Mouse (Mus musculus) heart, embryonic 10.5 days (tissue): ENCODE measurements at regions not wholly inside any gene's neighbourhood (a gene's known extent, or its start where the extent isn't known, plus 50 kb on each side); places are given as distances from the start of the nearest gene placed in this dataset.
"Not testable (repeated sequence)": the region's sequence is repeated elsewhere in the genome, so short reads cannot be mapped to it uniquely, and the experiment has no call there.

Source experiments
- DNase-seq: peaks from one replicate; pipeline ENCODE4 v3.0.0-alpha.2; 2017; ENCODE audit warnings: low spot score
- H3K27ac ChIP-seq: fragments of 300-500 bp; sonication (generic); 2 replicates; pipeline ENCODE4 v1.5.1; 2016; ENCODE audit warnings: mild to moderate bottlenecking
- H3K27me3 ChIP-seq: fragments of 300-500 bp; sonication (generic); 2 replicates; pipeline ENCODE4 v1.6.1; 2016; ENCODE audit warnings: mild to moderate bottlenecking; ENCODE audit not compliant: poor library complexity, insufficient read depth, severe bottlenecking
- H3K36me3 ChIP-seq: fragments of 300-500 bp; sonication (generic); 2 replicates; pipeline ENCODE4 v1.6.1; 2016; ENCODE audit warnings: mild to moderate bottlenecking, moderate library complexity
- H3K4me1 ChIP-seq: fragments of 300-500 bp; sonication (generic); 2 replicates; pipeline ENCODE4 v1.6.1; 2016; ENCODE audit warnings: mild to moderate bottlenecking
- H3K4me3 ChIP-seq: fragments of 300-500 bp; sonication (generic); 2 replicates; pipeline ENCODE4 v1.5.1; 2016; ENCODE audit warnings: mild to moderate bottlenecking, moderate library complexity
- H3K9me3 ChIP-seq: fragments of 300-500 bp; sonication (generic); 2 replicates; pipeline ENCODE4 v1.6.1; 2016; ENCODE audit warnings: mild to moderate bottlenecking, moderate library complexity
- WGBS: fragments of 180-500 bp; shearing (Covaris S2); methylation state at CpG from one replicate; pipeline ENCODE4 v1.1.7; 2016; 5-methylcytosine and 5-hydroxymethylcytosine counted together

DNA sequence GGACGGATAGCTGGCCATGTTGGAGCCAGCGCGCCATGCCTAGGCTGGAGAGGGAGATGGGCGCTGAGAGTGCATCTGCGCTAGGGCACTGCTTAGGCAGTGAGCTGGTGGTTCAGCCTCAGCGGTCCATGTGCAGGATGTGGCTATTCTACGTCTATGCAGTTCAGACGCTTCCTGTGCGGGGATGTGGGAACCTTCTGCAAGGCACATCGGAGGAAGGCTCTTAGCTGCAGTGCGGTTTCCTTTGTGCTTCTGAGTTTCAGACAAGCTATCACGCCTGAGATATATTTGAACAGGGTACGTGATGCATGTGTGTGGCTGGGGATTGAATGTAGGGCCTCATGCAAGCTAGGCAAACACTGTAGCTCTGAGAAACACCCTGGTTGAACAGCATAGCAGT is 54.4 kb upstream of the Lrpprc start:
- no peaks in the 10 kb centered on the region for H3K4me1 ChIP-seq
- H3K27me3 ChIP-seq: 0 out of 2 replicates have a peak, but pooled peaks cover 4% of the 10 kb centered on the region
- no peaks in the 10 kb centered on the region for H3K36me3 ChIP-seq
- no peak overlapping the region for H3K4me3 ChIP-seq
- peak; percentile 74 for DNase-seq
- H3K27ac ChIP-seq: no peak overlapping the region
- 87% methylated on average over 13 of the region's 13 CpGs for WGBS
- H3K9me3 ChIP-seq: no peaks in the 10 kb centered on the region

DNA sequence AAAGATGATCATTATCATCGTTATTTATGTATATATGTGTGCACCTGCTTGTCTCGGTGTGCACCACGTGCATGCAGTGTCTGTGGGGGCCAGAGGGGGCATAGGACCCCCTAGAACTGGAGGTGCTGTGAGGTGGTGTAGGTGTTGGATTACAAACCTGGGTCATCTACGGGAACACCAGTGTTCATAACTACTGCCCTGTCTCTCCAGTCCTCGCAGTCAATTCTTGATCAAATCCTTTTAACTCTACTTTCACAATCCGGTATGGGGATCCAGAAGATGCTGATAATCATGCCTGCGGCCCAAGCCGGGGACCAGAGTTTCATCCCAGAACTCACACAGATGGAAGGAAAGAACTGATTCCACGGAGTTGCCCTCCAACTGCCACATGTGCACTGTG is 55.6 kb upstream of the Lrpprc start:
- H3K36me3 ChIP-seq: no peaks in the 10 kb centered on the region
- H3K27ac ChIP-seq: no peak overlapping the region
- DNase-seq: peak; percentile 52
- H3K27me3 ChIP-seq: 0 out of 2 replicates have a peak, but pooled peaks cover 4% of the 10 kb centered on the region
- 83% methylated on average over 9 of the region's 9 CpGs for WGBS
- H3K4me3 ChIP-seq: no peak overlapping the region
- no peaks in the 10 kb centered on the region for H3K9me3 ChIP-seq
- no peaks in the 10 kb centered on the region for H3K4me1 ChIP-seq

DNA sequence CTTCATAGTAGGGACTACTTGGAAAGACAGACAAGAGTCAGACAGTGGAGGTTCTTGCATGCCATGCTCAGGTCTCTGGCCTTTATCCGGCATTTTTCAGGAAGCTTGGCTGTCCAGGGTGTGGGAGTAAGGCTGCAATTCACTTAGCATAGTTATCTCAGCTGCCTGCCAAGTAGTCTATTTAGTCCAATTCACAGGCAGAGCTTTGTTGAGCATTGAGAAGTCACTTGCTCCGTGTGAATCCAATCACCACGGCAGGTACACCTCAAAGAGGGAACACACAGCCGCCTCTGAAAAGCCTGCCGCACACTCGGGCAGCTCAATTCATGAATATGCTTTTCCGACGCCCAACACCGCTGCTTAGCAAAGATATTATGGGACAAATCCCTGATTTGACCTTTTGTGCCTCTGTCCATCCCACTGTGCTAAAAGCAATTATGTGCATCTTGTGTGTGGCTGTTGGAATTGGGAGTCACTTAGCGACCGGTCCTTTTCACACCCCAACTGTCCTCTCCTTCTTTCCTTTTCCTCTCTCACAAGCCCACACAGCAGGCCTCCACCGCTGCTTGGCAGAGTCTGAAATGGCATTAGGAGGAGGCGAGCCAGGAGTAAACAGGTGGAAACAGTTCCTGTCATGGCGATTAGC is 57.9 kb upstream of the Lrpprc start:
- Histone ChIP-seq H3K4me3 (no peak overlapping the region), H3K36me3 (no peaks in the 10 kb centered on the region), H3K4me1 (no peaks in the 10 kb centered on the region), H3K27me3 (0 out of 2 replicates have a peak, but pooled peaks cover 4% of the 10 kb centered on the region), H3K9me3 (no peaks in the 10 kb centered on the region), H3K27ac (no peak overlapping the region)
- DNase-seq: peak; percentile 46
- WGBS: 51% methylated on average over 14 of the region's 14 CpGs

DNA sequence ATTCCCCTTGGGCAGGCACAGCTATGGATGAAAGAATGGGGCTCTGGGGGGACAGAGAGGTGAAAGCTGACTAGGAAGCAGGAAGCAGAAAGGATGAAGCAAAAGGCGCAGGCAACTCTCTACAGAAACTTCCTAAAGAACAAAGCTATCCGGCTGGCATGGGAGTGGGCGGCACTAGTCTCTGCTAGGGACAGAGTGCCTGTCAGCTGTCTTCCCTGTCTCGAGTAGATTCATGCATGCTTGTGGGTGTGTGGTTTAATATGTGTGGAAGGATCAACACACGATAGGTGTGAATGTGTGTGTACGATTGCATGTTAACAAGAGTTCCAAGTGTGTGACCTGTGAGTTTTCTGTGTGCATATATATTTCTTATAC is 58.4 kb upstream of the Lrpprc start:
- Histone ChIP-seq H3K9me3 (no peaks in the 10 kb centered on the region), H3K36me3 (no peaks in the 10 kb centered on the region), H3K4me1 (no peaks in the 10 kb centered on the region), H3K27ac (no peak overlapping the region), H3K27me3 (0 out of 2 replicates have a peak, but pooled peaks cover 4% of the 10 kb centered on the region), H3K4me3 (no peak overlapping the region)
- DNase-seq: no peak
- WGBS: 63% methylated on average over 6 of the region's 6 CpGs

DNA sequence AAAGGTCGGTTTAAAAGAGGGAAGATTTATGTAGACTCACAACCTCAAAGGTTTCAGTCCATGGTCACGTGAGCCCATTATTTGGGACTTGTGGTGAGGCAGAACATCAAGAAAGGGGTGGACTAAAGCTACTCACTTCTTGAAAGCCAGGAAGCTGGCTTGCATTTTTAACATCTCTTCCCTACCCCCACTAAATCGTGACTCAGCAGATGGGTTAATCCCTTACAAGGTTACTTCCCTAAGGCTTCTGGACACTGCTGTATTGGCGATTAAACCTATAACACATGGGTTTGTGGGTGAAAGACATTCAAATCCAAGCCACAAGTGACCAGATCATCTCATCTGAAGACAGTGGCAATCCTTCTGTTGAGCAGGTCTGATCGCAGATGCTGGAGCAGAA is 59.9 kb upstream of the Lrpprc start:
- Histone ChIP-seq H3K36me3 (no peaks in the 10 kb centered on the region), H3K9me3 (no peaks in the 10 kb centered on the region), H3K4me1 (no peaks in the 10 kb centered on the region), H3K27me3 (0 out of 2 replicates have a peak, but pooled peaks cover 4% of the 10 kb centered on the region), H3K27ac (no peak overlapping the region), H3K4me3 (no peak overlapping the region)
- no peak for DNase-seq
- WGBS: 74% methylated on average over 5 of the region's 5 CpGs

DNA sequence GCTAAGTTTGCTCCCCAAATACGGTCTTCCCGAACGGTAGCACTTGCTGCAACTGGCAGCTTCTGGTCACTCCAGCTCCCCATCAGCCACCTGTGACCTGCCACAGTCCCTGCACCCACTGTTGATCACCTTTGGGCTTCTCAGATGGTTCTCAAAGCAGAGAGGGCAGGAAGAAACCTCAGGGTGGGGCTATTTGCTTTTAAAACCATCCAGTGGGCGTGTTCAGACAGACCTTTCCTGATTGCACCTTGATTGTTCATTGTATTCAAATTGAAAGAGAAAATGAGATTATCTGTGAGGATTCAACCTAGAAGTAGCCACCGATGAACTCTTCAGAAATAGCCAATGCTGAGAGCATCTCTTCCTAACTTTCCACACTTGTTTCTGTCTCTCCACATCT is 60.3 kb upstream of the Lrpprc start:
- Histone ChIP-seq H3K4me1 (no peaks in the 10 kb centered on the region), H3K36me3 (no peaks in the 10 kb centered on the region), H3K27ac (no peak overlapping the region), H3K4me3 (no peak overlapping the region), H3K27me3 (0 out of 2 replicates have a peak, but pooled peaks cover 4% of the 10 kb centered on the region), H3K9me3 (no peaks in the 10 kb centered on the region)
- DNase-seq: peak; percentile 66
- WGBS: 82% methylated on average over 5 of the region's 5 CpGs

DNA sequence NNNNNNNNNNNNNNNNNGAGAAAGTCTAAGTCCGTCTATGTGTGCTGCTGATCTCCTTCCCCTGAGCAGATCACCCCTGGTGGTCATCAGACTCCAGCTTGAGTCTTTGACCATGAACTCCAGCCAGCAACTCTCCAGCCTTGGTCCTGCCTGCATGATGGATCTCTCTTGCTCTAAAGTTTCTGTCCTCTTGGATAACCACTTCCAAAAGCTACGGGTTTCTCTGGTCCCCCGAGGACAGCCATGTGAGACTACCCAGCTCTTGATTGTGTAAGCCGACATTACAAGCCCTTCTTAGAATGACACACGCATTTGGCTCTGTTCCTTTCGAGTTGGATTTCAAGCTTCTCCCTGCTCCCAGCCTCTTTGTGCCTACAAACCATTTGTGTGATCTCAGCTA is 66.4 kb upstream of the Lrpprc start:
- Histone ChIP-seq H3K4me3 (no peak overlapping the region), H3K27ac (no peak overlapping the region), H3K27me3 (peaks cover 4% of the 10 kb centered on the region; the same call in 1 of the 2 replicates), H3K36me3 (no peaks in the 10 kb centered on the region), H3K9me3 (no peaks in the 10 kb centered on the region), H3K4me1 (no peaks in the 10 kb centered on the region)
- DNase-seq: peak; percentile 27
- WGBS: 81% methylated on average over 6 of the region's 6 CpGs

DNA sequence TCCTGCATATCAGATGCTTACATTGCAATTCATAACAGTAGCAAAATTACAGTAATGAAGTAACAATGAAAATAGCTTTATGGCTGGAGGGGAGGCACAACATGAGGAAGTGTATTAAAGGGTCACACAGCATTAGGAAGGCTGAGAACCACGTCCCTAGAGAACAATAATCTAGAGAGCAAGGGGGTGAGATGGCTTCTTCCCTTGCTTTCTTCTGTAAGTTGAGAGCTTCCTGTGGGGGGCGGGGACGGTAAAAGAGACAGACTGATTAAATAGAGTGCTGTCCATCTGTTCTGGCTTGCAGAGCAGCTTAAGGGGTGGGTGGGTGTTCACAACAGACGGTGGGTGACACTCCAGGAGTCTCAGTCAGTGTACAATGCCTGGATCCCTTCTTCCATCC is 68.2 kb upstream of the Lrpprc start:
- peak; percentile 41 for DNase-seq
- no peaks in the 10 kb centered on the region for H3K4me1 ChIP-seq
- H3K27ac ChIP-seq: no peak overlapping the region
- H3K27me3 ChIP-seq: peaks cover 4% of the 10 kb centered on the region; the same call in 1 of the 2 replicates
- H3K9me3 ChIP-seq: no peaks in the 10 kb centered on the region
- WGBS: 23% methylated on average over 4 of the region's 4 CpGs
- H3K36me3 ChIP-seq: no peaks in the 10 kb centered on the region
- no peak overlapping the region for H3K4me3 ChIP-seq

DNA sequence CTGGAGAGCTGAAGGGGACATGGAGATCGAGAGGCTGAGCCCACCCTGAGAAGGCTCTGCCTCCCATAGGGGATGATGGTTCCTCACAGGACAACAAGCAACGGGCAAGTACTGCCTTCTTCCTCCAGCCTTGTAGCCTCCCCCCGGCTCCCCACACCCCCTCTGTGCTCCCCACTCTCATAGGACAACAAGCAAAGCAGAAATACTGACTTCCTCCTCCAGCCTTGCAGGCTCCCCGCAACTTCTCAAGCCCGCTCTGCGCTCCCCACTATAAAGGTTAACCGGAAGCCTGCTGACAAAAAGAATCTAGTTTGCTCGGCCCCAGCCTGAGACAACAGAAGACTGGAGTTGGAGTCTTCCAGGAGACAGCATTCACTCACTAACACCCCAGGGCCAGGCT is 69.3 kb upstream of the Lrpprc start:
- Histone ChIP-seq H3K4me3 (no peak overlapping the region), H3K4me1 (no peaks in the 10 kb centered on the region), H3K27me3 (peaks cover 4% of the 10 kb centered on the region; the same call in 1 of the 2 replicates), H3K9me3 (no peaks in the 10 kb centered on the region), H3K36me3 (no peaks in the 10 kb centered on the region), H3K27ac (no peak overlapping the region)
- WGBS: 74% methylated on average over 8 of the region's 8 CpGs
- DNase-seq: peak; percentile 66

DNA sequence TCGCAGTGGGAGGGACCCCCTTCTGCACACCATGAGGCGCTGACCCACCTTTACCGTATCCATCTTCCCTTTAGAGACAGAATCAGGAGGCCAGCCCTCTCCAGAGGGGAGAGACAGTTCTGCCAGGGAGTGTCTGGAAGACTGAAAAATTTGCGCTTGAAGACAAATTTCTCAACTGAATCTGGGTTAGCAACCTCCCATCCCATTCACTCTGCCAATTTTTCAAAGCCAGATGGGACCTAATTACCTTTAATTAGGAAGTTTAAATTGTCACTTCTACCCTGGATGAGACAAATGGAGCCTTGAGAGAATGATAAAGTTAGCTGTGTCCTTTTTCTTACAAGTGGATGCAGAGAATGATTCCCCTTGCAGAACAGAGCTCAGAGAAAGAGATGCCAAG is 70.2 kb upstream of the Lrpprc start:
- peaks cover 4% of the 10 kb centered on the region; the same call in 1 of the 2 replicates for H3K27me3 ChIP-seq
- no peaks in the 10 kb centered on the region for H3K4me1 ChIP-seq
- H3K27ac ChIP-seq: no peak overlapping the region
- H3K36me3 ChIP-seq: no peaks in the 10 kb centered on the region
- WGBS: 83% methylated on average over 4 of the region's 4 CpGs
- no peak overlapping the region for H3K4me3 ChIP-seq
- no peak for DNase-seq
- H3K9me3 ChIP-seq: no peaks in the 10 kb centered on the region

DNA sequence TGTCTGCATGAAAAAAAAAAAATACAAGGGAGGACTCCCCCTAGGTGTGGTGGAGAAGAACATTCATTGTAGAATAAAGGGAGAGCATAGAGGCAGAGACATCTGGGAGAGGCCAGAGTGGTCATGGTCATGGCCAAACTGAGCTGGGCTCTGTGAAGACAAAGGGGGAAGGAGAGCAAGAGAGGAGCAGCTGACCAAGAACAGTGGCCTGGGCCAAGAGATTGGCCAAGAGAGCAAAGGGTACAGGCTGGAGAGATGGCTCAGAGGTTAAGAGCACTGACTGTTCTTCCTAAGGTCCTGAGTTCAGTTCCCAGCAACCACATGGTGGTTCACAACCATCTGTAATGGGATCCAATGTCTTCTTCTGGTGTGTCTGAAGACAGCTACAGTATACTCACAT is 73.6 kb upstream of the Lrpprc start:
- H3K9me3 ChIP-seq, H3K27me3 ChIP-seq, H3K4me3 ChIP-seq, H3K4me1 ChIP-seq, H3K27ac ChIP-seq, H3K36me3 ChIP-seq: not testable (repeated sequence)
- DNase-seq: peak; percentile 53

DNA sequence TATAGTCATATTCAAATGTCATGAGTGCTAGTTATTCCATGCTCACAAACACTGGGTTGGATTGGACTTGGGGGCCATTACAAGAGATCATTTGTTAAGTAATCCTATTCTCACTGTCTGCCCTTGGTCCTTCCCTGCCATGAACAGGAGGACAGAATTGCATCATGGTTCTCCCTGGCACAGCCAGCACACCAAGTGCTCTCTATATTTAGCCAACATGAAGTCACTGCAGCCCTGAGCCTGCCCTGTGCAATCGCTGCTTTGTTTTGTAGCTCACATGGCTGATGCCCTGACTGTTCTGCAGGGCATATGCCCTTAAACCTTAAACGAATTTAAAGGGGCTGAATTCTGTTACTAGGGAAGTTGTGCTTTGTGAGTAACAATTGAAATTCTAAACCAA is 74.6 kb upstream of the Lrpprc start:
- no peak overlapping the region for H3K27ac ChIP-seq
- H3K4me1 ChIP-seq: no peaks in the 10 kb centered on the region
- 45% methylated on average over 2 of the region's 2 CpGs for WGBS

DNA sequence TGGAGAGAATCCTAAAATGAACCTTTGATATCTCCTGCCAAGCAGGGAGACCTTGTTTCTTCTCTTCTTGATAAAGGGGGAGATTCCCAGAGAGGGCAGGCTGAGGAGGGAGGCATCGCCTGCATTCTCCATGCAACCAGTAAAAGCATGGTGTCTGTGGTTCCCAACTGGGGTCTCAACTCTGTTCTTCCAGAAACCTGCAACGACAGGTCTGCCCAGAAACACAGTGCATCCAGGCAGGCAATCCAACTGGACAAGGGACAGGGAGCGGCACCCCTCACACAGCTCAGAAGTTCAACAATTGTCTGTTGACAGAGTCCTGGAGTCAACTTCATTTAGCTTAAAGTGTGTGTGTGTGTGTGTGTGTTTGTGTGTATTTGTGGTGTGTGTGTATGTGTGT is 75.0 kb upstream of the Lrpprc start:
- no peaks in the 10 kb centered on the region for H3K9me3 ChIP-seq
- no peak overlapping the region for H3K4me3 ChIP-seq
- 77% methylated on average over 3 of the region's 3 CpGs for WGBS
- H3K27ac ChIP-seq: no peak overlapping the region
- no peaks in the 10 kb centered on the region for H3K27me3 ChIP-seq
- DNase-seq: peak; percentile 59
- H3K4me1 ChIP-seq: no peaks in the 10 kb centered on the region
- no peaks in the 10 kb centered on the region for H3K36me3 ChIP-seq

More for the DNA sequence above, 74.6 kb upstream of the Lrpprc start:
- no peak overlapping the region for H3K4me3 ChIP-seq
- H3K36me3 ChIP-seq: no peaks in the 10 kb centered on the region
- no peaks in the 10 kb centered on the region for H3K27me3 ChIP-seq
- no peaks in the 10 kb centered on the region for H3K9me3 ChIP-seq
- peak; percentile 33 for DNase-seq
